22 mouse cellular contexts compared by ENCODE assay signal in the genomic region with DNA sequence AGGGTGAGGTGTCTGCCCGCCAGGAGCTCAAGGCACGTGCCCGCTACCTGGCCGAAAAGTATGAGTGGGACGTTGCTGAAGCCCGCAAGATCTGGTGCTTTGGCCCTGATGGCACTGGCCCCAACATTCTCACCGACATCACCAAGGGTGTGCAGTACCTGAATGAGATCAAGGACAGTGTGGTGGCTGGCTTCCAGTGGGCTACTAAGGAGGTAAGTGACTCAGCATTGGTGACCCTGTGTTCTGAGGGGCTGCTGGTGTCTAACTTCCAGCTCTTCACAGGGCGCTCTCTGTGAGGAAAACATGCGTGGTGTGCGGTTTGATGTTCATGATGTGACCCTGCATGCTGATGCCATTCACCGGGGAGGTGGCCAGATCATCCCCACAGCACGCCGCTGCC. TPM values are rescaled to one million over a fixed set of nuclear protein-coding genes. Genes with fewer than 3 reads are reported as not detected.
DNase-seq lines count a peak whose midpoint lies in the region; ATAC-seq and TF ChIP-seq lines count a peak whose summit lies in the region.
"Had no signal": no experiment of that assay in that cellular context is flagged by ENCODE, and none has a peak within 500 bp of the region (broad histone marks: within the 10 kb centered on the region; RNA-seq: fewer than 3 reads in every experiment).

No protein-coding gene starts in this region.

- DNase-seq in heart, postnatal 4 days: no peak
- DNase-seq in neural tube, embryonic 10.5 days (ENCODE audit: extremely low spot score, low spot score): no peak
- DNase-seq in spleen, postnatal 4 days (ENCODE audit: low spot score in 2 of 2): no peak
- DNase-seq in stomach, postnatal 0 days (ENCODE audit: low spot score): no peak
- DNase-seq: cerebellum, postnatal 10 days; gastrocnemius, postnatal 25 days; kidney, postnatal 10 days; lung, postnatal 14 days had no signal

- H3K9me3 ChIP-seq in heart, embryonic 15.5 days (replicated peaks): no peaks in the 10 kb centered on the region
- no peaks in the 10 kb centered on the region for H3K9me3 ChIP-seq in neural tube, embryonic 15.5 days (replicated peaks)
- no peaks in the 10 kb centered on the region for H3K9me3 ChIP-seq in limb, embryonic 12.5 days
- no peaks in the 10 kb centered on the region for H3K9me3 ChIP-seq in stomach, postnatal 0 days (ENCODE audit: control insufficient read depth, low read length)
- H3K9me3 ChIP-seq: heart, embryonic 10.5 days; neural tube, embryonic 12.5 days had no signal

- H3K9ac ChIP-seq in heart, embryonic 15.5 days: no peak overlapping the region
- H3K9ac ChIP-seq in neural tube, embryonic 15.5 days (replicated peaks): no peak overlapping the region
- no peak overlapping the region for H3K9ac ChIP-seq in limb, embryonic 12.5 days (replicated peaks)
- H3K9ac ChIP-seq in stomach, postnatal 0 days (ENCODE audit: low read length): no peak overlapping the region
- H3K9ac ChIP-seq: neural tube, embryonic 12.5 days had no signal

- no peak for TF ChIP-seq EP300 in stomach, postnatal 0 days (optimal IDR thresholded peaks at IDR 0.05)

- H3K27ac ChIP-seq in heart, embryonic 15.5 days: 0 out of 2 replicates have a peak overlapping the region, but pooled peaks have one; percentile 16
- 0 out of 2 replicates have a peak overlapping the region, but pooled peaks have one; percentile 28 for H3K27ac ChIP-seq in neural tube, embryonic 15.5 days (replicated peaks)
- 0 out of 2 replicates have a peak overlapping the region, but pooled peaks have one; percentile 45 for H3K27ac ChIP-seq in limb, embryonic 12.5 days
- H3K27ac ChIP-seq in stomach, postnatal 0 days (replicated peaks): no peak overlapping the region
- H3K27ac ChIP-seq: heart, embryonic 10.5 days; left cerebral cortex, adult 2 months; neural tube, embryonic 12.5 days had no signal

- WGBS in heart, embryonic 15.5 days: 92% methylated on average over 13 of the region's 13 CpGs
- 96% methylated on average over 13 of the region's 13 CpGs for WGBS in neural tube, embryonic 15.5 days
- 91% methylated on average over 13 of the region's 13 CpGs for WGBS in limb, embryonic 12.5 days
- WGBS in stomach, postnatal 0 days: 90% methylated on average over 13 of the region's 13 CpGs

- H3K4me3 ChIP-seq in heart, embryonic 15.5 days: no peak overlapping the region
- H3K4me3 ChIP-seq in neural tube, embryonic 15.5 days (replicated peaks): no peak overlapping the region
- H3K4me3 ChIP-seq in limb, embryonic 12.5 days (replicated peaks): no peak overlapping the region
- H3K4me3 ChIP-seq in stomach, postnatal 0 days (ENCODE audit: low read depth, low read length): no peak overlapping the region
- H3K4me3 ChIP-seq: erythroblast, embryonic 14.5 days; heart, embryonic 10.5 days; left cerebral cortex, adult 2 months; neural tube, embryonic 12.5 days had no signal

- peaks cover 62% of the 10 kb centered on the region for H3K36me3 ChIP-seq in heart, embryonic 15.5 days
- H3K36me3 ChIP-seq in neural tube, embryonic 15.5 days: peaks cover 71% of the 10 kb centered on the region
- peaks cover 72% of the 10 kb centered on the region for H3K36me3 ChIP-seq in limb, embryonic 12.5 days
- peaks cover 41% of the 10 kb centered on the region for H3K36me3 ChIP-seq in stomach, postnatal 0 days (ENCODE audit: control insufficient read depth, insufficient read depth, low read length)

- no peak for TF ChIP-seq CTCF in stomach, postnatal 0 days (IDR thresholded peaks at IDR 0.05; ENCODE audit: low read depth)

- no peaks in the 10 kb centered on the region for H3K27me3 ChIP-seq in heart, embryonic 15.5 days
- H3K27me3 ChIP-seq in neural tube, embryonic 15.5 days (replicated peaks): no peaks in the 10 kb centered on the region
- no peaks in the 10 kb centered on the region for H3K27me3 ChIP-seq in limb, embryonic 12.5 days
- no peaks in the 10 kb centered on the region for H3K27me3 ChIP-seq in stomach, postnatal 0 days (ENCODE audit: control insufficient read depth, insufficient read depth, low read length)
- H3K27me3 ChIP-seq: neural tube, embryonic 12.5 days had no signal

- peaks cover 70% of the 10 kb centered on the region for H3K4me1 ChIP-seq in heart, embryonic 15.5 days (replicated peaks)
- peaks cover 54% of the 10 kb centered on the region for H3K4me1 ChIP-seq in neural tube, embryonic 15.5 days
- peaks cover 51% of the 10 kb centered on the region for H3K4me1 ChIP-seq in limb, embryonic 12.5 days (replicated peaks)
- H3K4me1 ChIP-seq in stomach, postnatal 0 days (replicated peaks; ENCODE audit: control insufficient read depth, insufficient read depth): peaks cover 8% of the 10 kb centered on the region; the same call in 1 of the 2 replicates

- ATAC-seq in heart, embryonic 15.5 days (replicated peaks; ENCODE audit: insufficient number of reproducible peaks, insufficient read depth, low FRiP score, low read depth): no peak
- no peak for ATAC-seq in neural tube, embryonic 15.5 days (ENCODE audit: low FRiP score)
- ATAC-seq in limb, embryonic 12.5 days (ENCODE audit: insufficient number of reproducible peaks, insufficient read depth, low FRiP score, low TSS enrichment, low read depth): no peak
- no peak for ATAC-seq in stomach, postnatal 0 days (ENCODE audit: low FRiP score, low TSS enrichment)
- ATAC-seq: CD4-positive, CD25-positive, alpha-beta regulatory T cell, adult 4 months; intestine, postnatal 0 days had no signal

- no peak overlapping the region for H3K4me2 ChIP-seq in heart, embryonic 15.5 days
- no peak overlapping the region for H3K4me2 ChIP-seq in neural tube, embryonic 15.5 days
- no peak overlapping the region for H3K4me2 ChIP-seq in limb, embryonic 12.5 days
- H3K4me2 ChIP-seq in stomach, postnatal 0 days (replicated peaks; ENCODE audit: low read depth): no peak overlapping the region
- H3K4me2 ChIP-seq: neural tube, embryonic 12.5 days had no signal

RNA-seq across cellular contexts. Expression of a gene that starts 1.9 kb away (rescaled TPM):
- 38.4 and 43.1 TPM in 2 replicates for polyA plus RNA-seq in heart, embryonic 15.5 days (2015; fragmentation: Nextera tagmentation; extraction: Ambion mirVana)
- 10 to 100 TPM; 41.9 to 45.7 TPM for total RNA-seq in heart, postnatal 4 days (2021)
- polyA plus RNA-seq in neural tube, embryonic 15.5 days (2015; fragmentation: Nextera tagmentation; extraction: Ambion mirVana): 65.7 and 70.4 TPM in 2 replicates
- polyA plus RNA-seq in limb, embryonic 12.5 days (2016; fragmentation: Nextera tagmentation; extraction: Ambion mirVana): 64.2 and 65.7 TPM in 2 replicates
- polyA plus RNA-seq in stomach, postnatal 0 days (2015; fragmentation: Nextera tagmentation; extraction: Ambion mirVana): 44.6 and 51.8 TPM in 2 replicates

RNA-seq across cellular contexts. Expression of a gene that starts 2.7 kb away (rescaled TPM):
- polyA plus RNA-seq in heart, embryonic 15.5 days (2015; fragmentation: Nextera tagmentation; extraction: Ambion mirVana): not detected in 2 replicates
- not detected for total RNA-seq in heart, postnatal 4 days (2021)
- not detected in 2 replicates for polyA plus RNA-seq in neural tube, embryonic 15.5 days (2015; fragmentation: Nextera tagmentation; extraction: Ambion mirVana)
- not detected in 2 replicates for polyA plus RNA-seq in limb, embryonic 12.5 days (2016; fragmentation: Nextera tagmentation; extraction: Ambion mirVana)
- 0.07 TPM in 1 of 2 replicates, not detected in the other for polyA plus RNA-seq in stomach, postnatal 0 days (2015; fragmentation: Nextera tagmentation; extraction: Ambion mirVana)
- total RNA-seq: adrenal gland, adult 18-20 months; gastrocnemius, postnatal 25 days; layer of hippocampus, adult 8-10 months; left cerebral cortex, adult 2 months; liver, adult 2 months had no signal
- polyA plus RNA-seq: brain, embryonic 14.5 days; CD4-positive, CD25-positive, alpha-beta regulatory T cell, adult 4 months; erythroblast, embryonic 14.5 days; heart, embryonic 10.5 days; hindbrain, embryonic 11.5 days; liver, adult 2 months; neural tube, embryonic 12.5 days had no signal

RNA-seq across cellular contexts. Expression of a gene that starts 4.5 kb away (rescaled TPM):
- polyA plus RNA-seq in heart, embryonic 15.5 days (2015; fragmentation: Nextera tagmentation; extraction: Ambion mirVana): 350 and 441 TPM in 2 replicates
- total RNA-seq in heart, postnatal 4 days (2021): 1,000 to 10,000 TPM; 1,326 to 1,351 TPM
- polyA plus RNA-seq in neural tube, embryonic 15.5 days (2015; fragmentation: Nextera tagmentation; extraction: Ambion mirVana): 493 and 549 TPM in 2 replicates
- polyA plus RNA-seq in limb, embryonic 12.5 days (2016; fragmentation: Nextera tagmentation; extraction: Ambion mirVana): 524 and 544 TPM in 2 replicates
- 337 and 380 TPM in 2 replicates for polyA plus RNA-seq in stomach, postnatal 0 days (2015; fragmentation: Nextera tagmentation; extraction: Ambion mirVana)

RNA-seq across cellular contexts. Expression of a gene that starts 13.2 kb away (rescaled TPM):
- 29.1 and 41.6 TPM in 2 replicates for polyA plus RNA-seq in heart, embryonic 15.5 days (2015; fragmentation: Nextera tagmentation; extraction: Ambion mirVana)
- total RNA-seq in heart, postnatal 4 days (2021): 10 to 100 TPM; 17.5 to 18.6 TPM
- 52.8 and 57.3 TPM in 2 replicates for polyA plus RNA-seq in neural tube, embryonic 15.5 days (2015; fragmentation: Nextera tagmentation; extraction: Ambion mirVana)
- polyA plus RNA-seq in limb, embryonic 12.5 days (2016; fragmentation: Nextera tagmentation; extraction: Ambion mirVana): 57.7 and 62.1 TPM in 2 replicates
- polyA plus RNA-seq in stomach, postnatal 0 days (2015; fragmentation: Nextera tagmentation; extraction: Ambion mirVana): 18.7 and 20.9 TPM in 2 replicates

RNA-seq across cellular contexts. Expression of a gene that starts 20.9 kb away (rescaled TPM):
- 7.3 and 9.1 TPM in 2 replicates for polyA plus RNA-seq in heart, embryonic 15.5 days (2015; fragmentation: Nextera tagmentation; extraction: Ambion mirVana)
- total RNA-seq in heart, postnatal 4 days (2021): 10 to 100 TPM; 44.1 to 74.9 TPM
- 0.17 and 0.26 TPM in 2 replicates for polyA plus RNA-seq in neural tube, embryonic 15.5 days (2015; fragmentation: Nextera tagmentation; extraction: Ambion mirVana)
- not detected in 2 replicates for polyA plus RNA-seq in limb, embryonic 12.5 days (2016; fragmentation: Nextera tagmentation; extraction: Ambion mirVana)
- 0.07 TPM in 1 of 2 replicates, not detected in the other for polyA plus RNA-seq in stomach, postnatal 0 days (2015; fragmentation: Nextera tagmentation; extraction: Ambion mirVana)
- total RNA-seq: adrenal gland, adult 18-20 months had no signal
- polyA plus RNA-seq: erythroblast, embryonic 14.5 days; hindbrain, embryonic 11.5 days; liver, adult 2 months; neural tube, embryonic 12.5 days had no signal
